Mouse (Mus musculus) kidney, postnatal 25 days (tissue): ENCODE results near the gene Slc35g3.

Experiments used
- DNase-seq, 2 experiments: peaks; one replicate each; pipeline ENCODE4 v3.0.0; 2021; ENCODE audit warnings: mixed read lengths in 2 of 2

The Slc35g3 gene

GRCm38 (mm10) chr11:69761868-69762267 is at the start of gene Slc35g3:
Gene Slc35g3, minus strand, starts transcription at chr11:69761968.
- DNase-seq, result no peak

- DNase-seq, result no peak
These were observed 48.5 kb upstream of the Slc35g3 start for GRCm38 (mm10) chr11:69810280-69810679.

- no peak for DNase-seq
These were observed 45.9 kb upstream of the Slc35g3 start for GRCm38 (mm10) chr11:69807641-69808040.

GRCm38 (mm10) chr11:69806378-69806777 is 44.6 kb upstream of the Slc35g3 start:
- DNase-seq, result no peak

- peak; percentile 81 to 93 for DNase-seq
These were observed 43.5 kb upstream of the Slc35g3 start, which contains the start of gene Tmem102 for GRCm38 (mm10) chr11:69804972-69805909. Gene Tmem102, minus strand, starts transcription at chr11:69805624.

- peak; percentile 68 to 71 for DNase-seq
These were observed 42.8 kb upstream of the Slc35g3 start for GRCm38 (mm10) chr11:69804652-69804940.

- DNase-seq, result peak; percentile 81 to 91
These were observed 42.3 kb upstream of the Slc35g3 start for GRCm38 (mm10) chr11:69803786-69804651.

- no peak for DNase-seq
These were observed 41.6 kb upstream of the Slc35g3 start for GRCm38 (mm10) chr11:69803328-69803727.

- DNase-seq, result peak; percentile 86 to 92
These were observed 40.9 kb upstream of the Slc35g3 start for GRCm38 (mm10) chr11:69802648-69803105.

- DNase-seq, result no peak
These were observed 39.7 kb upstream of the Slc35g3 start, which contains the start of gene Fgf11 for GRCm38 (mm10) chr11:69801379-69801977. Gene Fgf11, minus strand, starts transcription at chr11:69801857.

- DNase-seq, result peak; percentile 70 to 81
These were observed 38.8 kb upstream of the Slc35g3 start for GRCm38 (mm10) chr11:69800392-69801197.

GRCm38 (mm10) chr11:69800138-69800391 is 38.3 kb upstream of the Slc35g3 start:
- no peak for DNase-seq

GRCm38 (mm10) chr11:69799394-69800137 is 37.8 kb upstream of the Slc35g3 start:
- no peak for DNase-seq

- DNase-seq, result no peak
These were observed 36.2 kb upstream of the Slc35g3 start for GRCm38 (mm10) chr11:69797924-69798323.

GRCm38 (mm10) chr11:69795983-69796435 is 34.2 kb upstream of the Slc35g3 start:
- DNase-seq, result no peak

- peak; percentile 98 to 99 for DNase-seq
These were observed 33.6 kb upstream of the Slc35g3 start, which contains the start of gene Chrnb1 for GRCm38 (mm10) chr11:69795168-69795982. Gene Chrnb1, minus strand, starts transcription at chr11:69795943.

- no peak for DNase-seq
These were observed 31.7 kb upstream of the Slc35g3 start for GRCm38 (mm10) chr11:69793429-69793828.

GRCm38 (mm10) chr11:69791420-69791819 is 29.7 kb upstream of the Slc35g3 start:
- DNase-seq, result no peak

GRCm38 (mm10) chr11:69789431-69789830 is 27.7 kb upstream of the Slc35g3 start:
- DNase-seq, result no peak

- no peak for DNase-seq
These were observed 25.5 kb upstream of the Slc35g3 start for GRCm38 (mm10) chr11:69787306-69787705.
